Mouse (Mus musculus) CH12.LX (cell line): ENCODE results near the gene Carnmt1. TPM values are rescaled to one million over a fixed set of nuclear protein-coding genes. Genes with fewer than 3 reads are reported as not detected.

Experiments
- DNase-seq: peaks from one replicate; pipeline ENCODE4 v3.0.0-alpha.2; 2013; ENCODE audit errors: extremely low read depth
- H3K27ac ChIP-seq: 2 replicates; pipeline ENCODE4 v1.5.1; 2012; ENCODE audit warnings: low read depth, mild to moderate bottlenecking, control low read depth, moderate library complexity; ENCODE audit not compliant: insufficient read depth
- H3K27me3 ChIP-seq: replicated peaks from 2 replicates; pipeline ENCODE3; 2012; ENCODE audit warnings: inconsistent platforms
- H3K36me3 ChIP-seq, 2 experiments: replicated peaks in 1 of 2; 2 replicates each; pipeline versions ENCODE3 to v1.6.1; 2012; ENCODE audit warnings: inconsistent platforms in 1 of 2, low read length in 1 of 2, mild to moderate bottlenecking in 1 of 2, mixed read lengths in 1 of 2, moderate library complexity in 1 of 2; ENCODE audit not compliant: control insufficient read depth in 1 of 2, insufficient read depth in 1 of 2
- H3K4me1 ChIP-seq, 2 experiments: 2 replicates each; pipeline ENCODE4 v1.6.1; 2012; ENCODE audit warnings: inconsistent platforms in 1 of 2, moderate library complexity in 1 of 2; ENCODE audit not compliant: insufficient read depth in 2 of 2, control insufficient read depth in 1 of 2
- H3K4me2 ChIP-seq: 2 replicates; pipeline ENCODE4 v1.6.1; 2012; ENCODE audit warnings: low read depth, mild to moderate bottlenecking, control low read depth; ENCODE audit not compliant: poor library complexity, insufficient read depth, severe bottlenecking
- H3K4me3 ChIP-seq, 3 experiments: fragments of 150-350 bp in 1 of 3; sonication (generic) in 1 of 3; replicated peaks in 1 of 3; 2 replicates each; pipeline versions ENCODE3 to v1.5.1; 2011 to 2012; ENCODE audit warnings: low read depth in 2 of 3, low read length in 2 of 3, mild to moderate bottlenecking in 2 of 3, moderate library complexity in 2 of 3, control low read depth in 1 of 3, improper control_type of control experiment in 1 of 3, inconsistent platforms in 1 of 3, mixed read lengths in 1 of 3; ENCODE audit not compliant: poor library complexity in 1 of 3
- H3K79me2 ChIP-seq: replicated peaks from 2 replicates; pipeline ENCODE4 v1.6.1; 2012; ENCODE audit warnings: mild to moderate bottlenecking, moderate library complexity; ENCODE audit not compliant: control insufficient read depth, poor library complexity, insufficient read depth, severe bottlenecking; ENCODE audit errors: extremely low read depth
- H3K9ac ChIP-seq: 2 replicates; pipeline ENCODE4 v1.6.1; 2012; ENCODE audit warnings: low read depth, mild to moderate bottlenecking, control low read depth, moderate library complexity; ENCODE audit not compliant: insufficient read depth
- H3K9me3 ChIP-seq: replicated peaks from 2 replicates; pipeline ENCODE3; 2012; ENCODE audit warnings: low read length, inconsistent platforms, mixed read lengths
- BHLHE40 ChIP-seq: IDR thresholded peaks from 2 replicates; pipeline ENCODE4 v1.6.1; 2011; ENCODE audit warnings: mild to moderate bottlenecking, low read depth, low read length, improper control_type of control experiment
- CHD2 ChIP-seq: IDR thresholded peaks from 2 replicates; pipeline ENCODE4 v1.6.1; 2011; ENCODE audit warnings: low read length, improper control_type of control experiment
- CTCF ChIP-seq, 2 experiments: IDR thresholded peaks in 1 of 2; conservative IDR thresholded peaks in 1 of 2; 2 replicates each; pipeline ENCODE4 v1.5.1; 2011 to 2012; ENCODE audit warnings: low read depth in 2 of 2, low read length in 2 of 2, improper control_type of control experiment in 1 of 2, inconsistent platforms in 1 of 2, mild to moderate bottlenecking in 1 of 2, moderate library complexity in 1 of 2
- E2F4 ChIP-seq: IDR thresholded peaks from 2 replicates; pipeline ENCODE4 v1.6.1; 2011; ENCODE audit warnings: low read depth, low read length, improper control_type of control experiment; ENCODE audit not compliant: insufficient replicate concordance
- ELF1 ChIP-seq: IDR thresholded peaks from 2 replicates; pipeline ENCODE4 v1.6.1; 2014; ENCODE audit warnings: low read depth, mild to moderate bottlenecking, inconsistent platforms, low read length, improper control_type of control experiment
- EP300 ChIP-seq: IDR thresholded peaks from 2 replicates; pipeline ENCODE4 v1.6.1; 2011; ENCODE audit warnings: low read length, improper control_type of control experiment
- GABPA ChIP-seq: IDR thresholded peaks from 2 replicates; pipeline ENCODE4 v1.6.1; 2012; ENCODE audit warnings: low read depth, low read length, improper control_type of control experiment, inconsistent platforms; ENCODE audit not compliant: insufficient replicate concordance
- IRF4 ChIP-seq: IDR thresholded peaks from 2 replicates; pipeline ENCODE4 v1.6.1; 2014; ENCODE audit warnings: low read depth, mild to moderate bottlenecking, inconsistent platforms, low read length, improper control_type of control experiment
- JUN ChIP-seq: IDR thresholded peaks from 2 replicates; pipeline ENCODE4 v1.6.1; 2011; ENCODE audit warnings: low read depth, mild to moderate bottlenecking, low read length, improper control_type of control experiment, moderate library complexity; ENCODE audit not compliant: insufficient read depth
- JUND ChIP-seq: conservative IDR thresholded peaks from 2 replicates; pipeline ENCODE4 v1.6.1; 2011; ENCODE audit warnings: low read depth, low read length, improper control_type of control experiment
- KAT2A ChIP-seq: IDR thresholded peaks from 2 replicates; pipeline ENCODE4 v1.6.1; 2012; ENCODE audit warnings: low read length, improper control_type of control experiment, inconsistent platforms; ENCODE audit not compliant: insufficient replicate concordance
- MAX ChIP-seq: IDR thresholded peaks from 2 replicates; pipeline ENCODE4 v1.6.1; 2011; ENCODE audit warnings: low read length, improper control_type of control experiment
- MAZ ChIP-seq: IDR thresholded peaks from 2 replicates; pipeline ENCODE4 v1.6.1; 2012; ENCODE audit warnings: low read depth, mild to moderate bottlenecking, inconsistent platforms, low read length, improper control_type of control experiment, moderate library complexity
- MEF2A ChIP-seq: IDR thresholded peaks from 2 replicates; pipeline ENCODE4 v1.6.1; 2014; ENCODE audit warnings: low read depth, mild to moderate bottlenecking, inconsistent platforms, low read length, improper control_type of control experiment, borderline replicate concordance
- MXI1 ChIP-seq: IDR thresholded peaks from 2 replicates; pipeline ENCODE4 v1.6.1; 2011; ENCODE audit warnings: mild to moderate bottlenecking, low read depth, low read length, improper control_type of control experiment
- MYC ChIP-seq: IDR thresholded peaks from 2 replicates; pipeline ENCODE4 v1.6.1; 2011; ENCODE audit warnings: low read depth, mild to moderate bottlenecking, improper control_type of control experiment, low read length
- PAX5 ChIP-seq: IDR thresholded peaks from 2 replicates; pipeline ENCODE4 v1.6.1; 2012; ENCODE audit warnings: low read length, inconsistent platforms, mixed read lengths
- POLR2A ChIP-seq: IDR thresholded peaks from 2 replicates; pipeline ENCODE4 v1.6.1; 2011; ENCODE audit warnings: low read depth, mild to moderate bottlenecking, improper control_type of control experiment, low read length
- POLR2AphosphoS2 ChIP-seq: IDR thresholded peaks from 2 replicates; pipeline ENCODE4 v1.6.1; 2011; ENCODE audit warnings: low read depth, low read length, improper control_type of control experiment
- RAD21 ChIP-seq: IDR thresholded peaks from 2 replicates; pipeline ENCODE4 v1.6.1; 2011; ENCODE audit warnings: low read depth, mild to moderate bottlenecking, low read length, improper control_type of control experiment, moderate library complexity
- SIN3A ChIP-seq: IDR thresholded peaks from 2 replicates; pipeline ENCODE4 v1.6.1; 2012; ENCODE audit warnings: low read length, improper control_type of control experiment, inconsistent platforms
- SMC3 ChIP-seq: IDR thresholded peaks from 2 replicates; pipeline ENCODE4 v1.6.1; 2011; ENCODE audit warnings: low read depth, low read length, improper control_type of control experiment
- TCF12 ChIP-seq: IDR thresholded peaks from 2 replicates; pipeline ENCODE4 v1.6.1; 2014; ENCODE audit warnings: low read depth, mild to moderate bottlenecking, inconsistent platforms, low read length, improper control_type of control experiment
- UBTF ChIP-seq: IDR thresholded peaks from 2 replicates; pipeline ENCODE4 v1.6.1; 2012; ENCODE audit warnings: low read depth, mild to moderate bottlenecking, inconsistent platforms, low read length, improper control_type of control experiment, moderate library complexity
- ZC3H11A ChIP-seq: IDR thresholded peaks from 2 replicates; pipeline ENCODE4 v1.6.1; 2012; ENCODE audit warnings: low read depth, mild to moderate bottlenecking, inconsistent platforms, low read length, improper control_type of control experiment
- ZKSCAN1 ChIP-seq: IDR thresholded peaks from 2 replicates; pipeline ENCODE4 v1.6.1; 2012; ENCODE audit warnings: low read depth, inconsistent platforms, low read length, improper control_type of control experiment, borderline replicate concordance
- ZNF384 ChIP-seq: IDR thresholded peaks from 2 replicates; pipeline ENCODE4 v1.6.1; 2012; ENCODE audit warnings: low read depth, low read length, improper control_type of control experiment, inconsistent platforms
- dilution Hi-C: fragments of 300-500 bp; cut with MboI; formaldehyde crosslinking; loops from 2 replicates; pipeline ENCODE4 v1.14.3; 2020; ENCODE audit warnings: low sequenced_read_pairs; ENCODE audit not compliant: extremely low pct_unique_long_range_greater_than_20kb, extremely low pct_ligation_motif_present
- in situ Hi-C: fragments of 300-500 bp; cut with MboI; formaldehyde crosslinking; loops from 3 replicates; pipeline ENCODE4 v1.14.3; 2019; ENCODE audit warnings: low sequenced_read_pairs, low pct_ligation_motif_present, low pct_unique_long_range_greater_than_20kb, mixed read lengths
- polyA plus RNA-seq: library from polyadenylated mRNA; unstranded; fragments of >175 nt; gene quantifications from 2 replicates; pipeline ENCODE4 v1.2.1, GENCODE M21; 2012; ENCODE audit warnings: low read depth; ENCODE audit not compliant: insufficient read length
- total RNA-seq, 2 experiments: library from RNA; depleted of rRNA; stranded (reverse); fragments of 300-350 nt in 1 of 2; fragments of >200 nt in 1 of 2; gene quantifications; 2 replicates each; pipeline ENCODE4 v1.2.3; 2012 to 2014

The Carnmt1 gene
- total and polyA plus RNA-seq, 3 experiments: 17.6 to 47.1 (median 41.7) TPM

GRCm38 (mm10) chr19:18692176-18692575 lies 21.6 kb downstream of the Carnmt1 start:
- no peak for TF ChIP-seq ZC3H11A
- TF ChIP-seq MAZ: no peak
- TF ChIP-seq ZNF384: no peak
- TF ChIP-seq IRF4: no peak
- TF ChIP-seq POLR2AphosphoS2: no peak
- TF ChIP-seq TCF12: no peak
- TF ChIP-seq MAX: no peak
- TF ChIP-seq EP300: no peak
- TF ChIP-seq ELF1: no peak
- no peak for TF ChIP-seq CHD2
- no peak for TF ChIP-seq RAD21
- TF ChIP-seq JUN: no peak
- TF ChIP-seq, all 38 proteins: peak for 0
- no peak overlapping the region for H3K27ac ChIP-seq

GRCm38 (mm10) chr19:18692768-18693167 lies 22.2 kb downstream of the Carnmt1 start:
- H3K4me1 ChIP-seq: no peaks in the 10 kb centered on the region
- no peak overlapping the region for H3K9ac ChIP-seq
- DNase-seq: no peak
- dilution Hi-C loops (no loop called here), in situ Hi-C loops (no loop called here)
- peaks cover 21 to 72% of the 10 kb centered on the region in 2 experiments for H3K36me3 ChIP-seq
- TF ChIP-seq E2F4 (no peak), JUND (no peak), ZNF384 (no peak), MEF2A (no peak), SMC3 (no peak), POLR2A (no peak), CTCF (conservative IDR thresholded peaks at IDR 0.05 in 1 of 2, IDR thresholded peaks at IDR 0.05 in 1 of 2; ENCODE audit: low read depth in 2 of 2, low read length in 2 of 2) (no peak), KAT2A (no peak), ELF1 (no peak), JUN (no peak), PAX5 (no peak), MYC (no peak), BHLHE40 (no peak), IRF4 (no peak), GABPA (no peak), ZKSCAN1 (no peak), UBTF (no peak), SIN3A (no peak), MXI1 (no peak)
- no peak overlapping the region for H3K4me2 ChIP-seq
- H3K27me3 ChIP-seq: no peaks in the 10 kb centered on the region
- H3K4me3 ChIP-seq: no peak overlapping the region
- no peaks in the 10 kb centered on the region for H3K9me3 ChIP-seq
- H3K27ac ChIP-seq: no peak overlapping the region
- no peaks in the 10 kb centered on the region; the same call in 1 of the 2 replicates for H3K79me2 ChIP-seq

More at GRCm38 (mm10) chr19:18692176-18692575, 21.6 kb downstream of the Carnmt1 start:
- H3K4me2 ChIP-seq: no peak overlapping the region
- H3K9ac ChIP-seq: no peak overlapping the region
- H3K9me3 ChIP-seq: no peaks in the 10 kb centered on the region
- no peak overlapping the region for H3K4me3 ChIP-seq
- dilution Hi-C loops: no loop called here
- H3K27me3 ChIP-seq: no peaks in the 10 kb centered on the region
- DNase-seq: no peak
- in situ Hi-C loops: no loop called here
- H3K36me3 ChIP-seq: peaks cover 20 to 70% of the 10 kb centered on the region in 2 experiments
- H3K79me2 ChIP-seq: no peaks in the 10 kb centered on the region; the same call in 1 of the 2 replicates
- no peaks in the 10 kb centered on the region for H3K4me1 ChIP-seq
